Mouse (Mus musculus): ENCODE measurements at regions not wholly inside any gene's neighbourhood (a gene's known extent, or its start where the extent isn't known, plus 50 kb on each side); places are given as distances from the start of the nearest gene placed in this dataset.

GRCm38 (mm10) chr1:61135597-61136545 is 158.1 kb downstream of the Icos start:
- peak in 1 of 2 experiments; percentile 2 for DNase-seq (ENCODE audit: low spot score in 2 of 2)

GRCm38 (mm10) chr1:61137210-61137885 is 159.6 kb downstream of the Icos start:
- DNase-seq (ENCODE audit: low spot score in 2 of 2) = no peak

- no peak for DNase-seq (ENCODE audit: low spot score in 2 of 2)
Observed at GRCm38 (mm10) chr1:61137954-61138353, 160.2 kb downstream of the Icos start.

- peak in 1 of 2 experiments; percentile 24 for DNase-seq (ENCODE audit: low spot score in 2 of 2)
Observed at GRCm38 (mm10) chr1:61139291-61139983, 161.7 kb downstream of the Icos start.

- DNase-seq (ENCODE audit: low spot score in 2 of 2) = no peak
Observed at GRCm38 (mm10) chr1:61139984-61140648, 162.4 kb downstream of the Icos start.

- no peak for DNase-seq (ENCODE audit: low spot score in 2 of 2)
Observed at GRCm38 (mm10) chr1:61140870-61141591, 163.3 kb downstream of the Icos start.

GRCm38 (mm10) chr1:61141592-61141930 is 163.8 kb downstream of the Icos start:
- DNase-seq (ENCODE audit: low spot score in 2 of 2) = no peak

GRCm38 (mm10) chr1:61141952-61142351 is 164.2 kb downstream of the Icos start:
- no peak for DNase-seq (ENCODE audit: low spot score in 2 of 2)

GRCm38 (mm10) chr1:61143030-61143753 is 165.5 kb downstream of the Icos start:
- DNase-seq (ENCODE audit: low spot score in 2 of 2) = no peak

GRCm38 (mm10) chr1:61143754-61144066 is 166.0 kb downstream of the Icos start:
- DNase-seq (ENCODE audit: low spot score in 2 of 2) = no peak

- DNase-seq (ENCODE audit: low spot score in 2 of 2) = no peak
Observed at GRCm38 (mm10) chr1:61145013-61145412, 167.3 kb downstream of the Icos start.

- no peak for DNase-seq (ENCODE audit: low spot score in 2 of 2)
Observed at GRCm38 (mm10) chr1:61145572-61145971, 167.8 kb downstream of the Icos start.

GRCm38 (mm10) chr1:61146222-61146723 is 168.5 kb downstream of the Icos start:
- DNase-seq (ENCODE audit: low spot score in 2 of 2) = no peak

GRCm38 (mm10) chr1:61151742-61152141 is 174.0 kb downstream of the Icos start:
- DNase-seq (ENCODE audit: low spot score in 2 of 2) = no peak

GRCm38 (mm10) chr1:61152157-61152556 is 174.4 kb downstream of the Icos start:
- no peak for DNase-seq (ENCODE audit: low spot score in 2 of 2)

GRCm38 (mm10) chr1:61154216-61154615 is 176.5 kb downstream of the Icos start:
- no peak for DNase-seq (ENCODE audit: low spot score in 2 of 2)

- DNase-seq (ENCODE audit: low spot score in 2 of 2) = no peak
Observed at GRCm38 (mm10) chr1:61157271-61157670, 179.5 kb downstream of the Icos start.

- no peak for DNase-seq (ENCODE audit: low spot score in 2 of 2)
Observed at GRCm38 (mm10) chr1:61160505-61160904, 182.8 kb downstream of the Icos start.

- DNase-seq (ENCODE audit: low spot score in 2 of 2) = no peak
Observed at GRCm38 (mm10) chr1:61164271-61164670, 186.5 kb downstream of the Icos start.

- no peak for DNase-seq (ENCODE audit: low spot score in 2 of 2)
Observed at GRCm38 (mm10) chr1:61171941-61172340, 194.2 kb downstream of the Icos start.

All from natural killer cell, adult 2 months (primary cell).